Mouse (Mus musculus) lung, postnatal 0 days (tissue): ENCODE data around the gene Dazap1.

Source experiments
- CTCF ChIP-seq: IDR thresholded peaks from 2 replicates; pipeline ENCODE4 v1.5.1; 2016; ENCODE audit warnings: antibody characterized with exemption, mild to moderate bottlenecking
- EP300 ChIP-seq: IDR thresholded peaks from 2 replicates; pipeline ENCODE4 v1.6.1; 2016; ENCODE audit warnings: antibody characterized with exemption, mild to moderate bottlenecking, control low read depth

DNA sequence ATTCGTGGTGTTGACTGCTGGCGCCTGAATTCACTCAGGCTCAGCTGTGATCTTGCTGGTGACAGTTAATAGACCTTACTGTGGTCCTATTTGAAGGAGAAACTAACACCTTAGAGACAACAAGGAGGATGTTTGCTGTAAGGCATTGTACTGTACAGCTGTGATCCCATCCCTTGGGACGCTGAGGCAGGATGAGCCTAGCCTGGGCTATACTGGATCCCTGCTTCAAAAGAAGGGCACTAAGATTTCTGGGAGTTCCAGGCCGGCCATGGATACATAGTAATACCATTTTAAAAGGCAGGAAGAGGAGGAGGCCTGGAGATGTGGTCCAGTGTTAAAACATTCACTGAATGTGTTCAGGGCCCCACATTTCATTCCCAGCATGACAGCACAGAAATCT, 10.7 kb upstream of the Dazap1 start:
- TF ChIP-seq EP300 (no peak), CTCF (no peak)
